Mouse (Mus musculus) limb, embryonic 15.5 days (tissue): ENCODE measurements at regions not wholly inside any gene's neighbourhood (a gene's known extent, or its start where the extent isn't known, plus 50 kb on each side); places are given as distances from the start of the nearest gene placed in this dataset.

ENCODE experiments used
- ATAC-seq: fragments of 200-750 bp; cut with Nextera tagmentation; 2 replicates; pipeline ENCODE4 v1.8.0; 2017; ENCODE audit warnings: low read depth, moderate TSS enrichment; ENCODE audit not compliant: insufficient number of reproducible peaks, low FRiP score, low TSS enrichment
- H3K27ac ChIP-seq: fragments of 300-500 bp; sonication (generic); 2 replicates; pipeline ENCODE4 v1.5.1; 2015; ENCODE audit warnings: moderate library complexity, mild to moderate bottlenecking, inconsistent platforms
- H3K27me3 ChIP-seq: fragments of 300-500 bp; sonication (generic); 2 replicates; pipeline ENCODE4 v1.6.1; 2015; ENCODE audit warnings: inconsistent platforms
- H3K36me3 ChIP-seq: fragments of 300-500 bp; sonication (generic); 2 replicates; pipeline ENCODE4 v1.6.1; 2015; ENCODE audit warnings: inconsistent platforms
- H3K4me1 ChIP-seq: fragments of 300-500 bp; sonication (generic); 2 replicates; pipeline ENCODE4 v1.6.1; 2015; ENCODE audit warnings: inconsistent platforms
- H3K4me2 ChIP-seq: fragments of 300-500 bp; sonication (generic); 2 replicates; pipeline ENCODE4 v1.6.1; 2015; ENCODE audit warnings: mild to moderate bottlenecking, inconsistent platforms
- H3K4me3 ChIP-seq: fragments of 300-500 bp; sonication (generic); 2 replicates; pipeline ENCODE4 v1.5.1; 2015; ENCODE audit warnings: mild to moderate bottlenecking, inconsistent platforms
- H3K9ac ChIP-seq: fragments of 300-500 bp; sonication (generic); 2 replicates; pipeline ENCODE4 v1.6.1; 2015; ENCODE audit warnings: inconsistent platforms
- H3K9me3 ChIP-seq: fragments of 300-500 bp; sonication (generic); 2 replicates; pipeline ENCODE4 v1.6.1; 2016; ENCODE audit warnings: inconsistent platforms
- WGBS: fragments of 180-500 bp; shearing (Covaris S2); methylation state at CpG from one replicate; pipeline ENCODE4 v1.1.7; 2015; 5-methylcytosine and 5-hydroxymethylcytosine counted together

DNA sequence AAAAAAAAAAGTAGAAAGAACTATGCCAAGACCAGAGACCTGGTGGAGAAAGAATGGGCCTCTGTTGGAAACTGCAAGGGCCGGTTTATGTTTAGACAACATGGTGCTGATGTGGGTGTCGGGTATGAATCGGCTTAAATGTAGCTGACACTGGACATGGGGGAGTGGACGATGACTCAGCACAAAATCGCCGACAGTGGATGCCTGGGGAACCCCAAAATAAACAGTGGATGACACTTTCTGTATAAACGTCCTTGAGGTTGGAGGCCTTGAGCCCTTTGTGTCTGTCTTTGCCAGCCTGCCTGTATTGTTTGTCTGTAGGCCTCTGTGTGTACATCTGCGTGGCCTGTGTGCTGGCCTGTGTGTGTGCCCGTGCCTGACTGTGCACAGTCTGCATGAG is 52.1 kb upstream of the Enah start:
- no peak for ATAC-seq
- Histone ChIP-seq H3K4me2 (no peak overlapping the region), H3K27me3 (no peaks in the 10 kb centered on the region), H3K36me3 (no peaks in the 10 kb centered on the region), H3K9me3 (no peaks in the 10 kb centered on the region), H3K27ac (no peak overlapping the region), H3K9ac (no peak overlapping the region), H3K4me1 (0 out of 2 replicates have a peak, but pooled peaks cover 15% of the 10 kb centered on the region), H3K4me3 (no peak overlapping the region)
- WGBS, result 80% methylated on average over 9 of the region's 9 CpGs

DNA sequence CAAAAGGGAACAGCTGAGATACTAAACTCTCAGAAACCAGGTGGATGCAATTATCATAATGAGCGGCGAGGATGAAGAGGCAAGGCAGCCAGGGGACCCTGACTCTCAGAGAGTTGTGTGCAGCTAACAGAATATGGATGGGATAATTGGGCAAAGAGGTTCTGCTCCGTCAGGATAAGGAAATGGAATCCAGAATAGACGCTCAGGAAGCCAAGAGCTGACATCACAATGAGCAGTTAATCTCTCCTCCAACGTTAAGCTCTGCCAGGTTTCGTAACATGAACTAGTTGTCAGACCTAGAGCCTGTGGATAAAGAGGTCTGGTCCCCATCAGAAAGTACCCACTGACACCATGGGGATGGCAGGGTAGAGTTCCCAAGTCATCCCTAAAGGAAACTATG is 51.4 kb upstream of the Srp9 start:
- no peak overlapping the region for H3K27ac ChIP-seq
- ATAC-seq, result no peak
- no peak overlapping the region for H3K9ac ChIP-seq
- no peak overlapping the region for H3K4me3 ChIP-seq
- no peaks in the 10 kb centered on the region for H3K27me3 ChIP-seq
- no peaks in the 10 kb centered on the region for H3K36me3 ChIP-seq
- H3K4me2 ChIP-seq, result no peak overlapping the region
- no peaks in the 10 kb centered on the region for H3K9me3 ChIP-seq
- WGBS, result 55% methylated on average over 6 of the region's 6 CpGs
- 0 out of 2 replicates have a peak, but pooled peaks cover 15% of the 10 kb centered on the region for H3K4me1 ChIP-seq

DNA sequence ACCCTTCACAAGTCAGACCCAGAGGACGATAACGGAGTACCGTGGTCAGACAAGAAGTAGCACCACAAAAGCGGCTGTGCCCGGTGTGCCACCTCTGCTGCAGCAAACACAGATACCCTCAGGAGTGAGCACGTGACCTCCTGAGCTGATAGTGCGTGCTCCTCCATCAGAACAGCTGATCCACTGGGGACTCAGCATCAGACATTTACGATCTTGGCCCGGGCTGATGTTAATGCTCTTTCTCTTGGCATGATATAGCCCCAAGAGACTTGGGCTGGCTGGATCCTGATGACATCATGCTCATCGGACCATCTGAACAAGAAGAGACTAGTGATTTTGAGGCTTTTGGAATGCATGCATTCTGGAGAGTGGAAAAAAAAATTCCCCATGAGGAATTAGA is 50.3 kb upstream of the Srp9 start:
- 0 out of 2 replicates have a peak, but pooled peaks have one; percentile 14 for ATAC-seq
- WGBS, result 58% methylated on average over 10 of the region's 10 CpGs
- H3K9me3 ChIP-seq, result no peaks in the 10 kb centered on the region
- 0 out of 2 replicates have a peak overlapping the region, but pooled peaks have one; percentile 27 for H3K27ac ChIP-seq
- no peak overlapping the region for H3K4me3 ChIP-seq
- no peaks in the 10 kb centered on the region for H3K27me3 ChIP-seq
- no peak overlapping the region for H3K9ac ChIP-seq
- 0 out of 2 replicates have a peak, but pooled peaks cover 15% of the 10 kb centered on the region for H3K4me1 ChIP-seq
- no peak overlapping the region for H3K4me2 ChIP-seq
- H3K36me3 ChIP-seq, result no peaks in the 10 kb centered on the region
